Mouse (Mus musculus): ENCODE measurements around the gene Nedd9. TPM values are rescaled to one million over a fixed set of nuclear protein-coding genes. Genes with fewer than 3 reads are reported as not detected.

Nedd9 gene
- total RNA-seq, 4 experiments from 2014 or later = 12.4 to 24.6 (median 17.0) TPM

DNA sequence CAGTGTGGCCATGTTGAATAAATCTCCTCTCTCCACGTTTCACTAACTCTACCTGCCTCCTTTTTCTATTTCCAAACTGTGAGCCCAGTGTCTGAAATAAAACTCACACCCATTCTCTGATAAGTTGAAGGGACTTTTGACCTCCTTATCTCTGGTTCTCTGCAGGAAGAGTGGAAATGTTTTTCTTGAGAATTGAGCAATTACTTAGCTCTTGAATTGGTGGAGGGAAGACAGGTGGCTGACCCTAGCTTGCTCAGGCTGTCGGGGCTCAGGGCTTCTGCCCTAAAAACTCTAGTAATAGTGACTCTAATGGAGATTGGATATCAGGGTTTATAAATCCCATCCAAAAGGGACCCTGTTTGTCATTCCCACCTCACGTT, 143.3 kb downstream of the Nedd9 start:
- no peak for DNase-seq (ENCODE audit: low spot score)

DNA sequence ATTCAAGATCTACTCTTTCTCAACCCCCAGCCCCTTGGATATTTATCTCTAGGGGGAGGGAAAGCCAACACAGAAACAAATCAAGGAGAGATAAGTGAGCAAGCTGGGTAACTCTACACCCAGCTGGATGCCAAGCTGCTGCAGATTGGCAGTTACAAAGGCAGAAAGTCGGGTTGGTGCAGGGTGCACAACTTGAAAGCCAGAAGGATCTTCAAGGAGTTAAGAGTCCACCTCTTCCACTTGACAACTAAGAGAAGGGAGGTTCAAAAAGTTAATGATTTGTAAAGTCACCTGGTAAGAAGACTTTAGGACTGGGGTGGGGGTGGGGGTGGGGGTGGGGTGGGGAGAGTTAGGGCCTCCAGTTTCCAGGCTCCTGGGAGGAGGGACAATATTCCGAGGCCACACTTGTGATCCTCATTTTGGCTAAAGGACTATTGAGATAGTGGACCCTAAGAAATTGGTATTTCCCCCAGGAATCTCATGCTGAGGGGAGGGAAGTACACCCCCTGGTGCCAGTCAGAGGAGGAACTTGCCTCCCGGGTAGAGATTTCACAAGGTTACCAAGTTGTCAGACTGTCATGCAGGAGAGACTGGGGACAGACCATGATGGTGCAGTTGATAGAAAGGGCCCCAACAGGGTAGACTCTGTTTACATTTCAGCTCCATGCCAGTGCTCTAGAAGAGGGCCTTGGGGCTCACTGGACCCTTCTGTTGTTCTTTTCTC, 143.8 kb downstream of the Nedd9 start:
- no peak for DNase-seq (ENCODE audit: low spot score)

DNA sequence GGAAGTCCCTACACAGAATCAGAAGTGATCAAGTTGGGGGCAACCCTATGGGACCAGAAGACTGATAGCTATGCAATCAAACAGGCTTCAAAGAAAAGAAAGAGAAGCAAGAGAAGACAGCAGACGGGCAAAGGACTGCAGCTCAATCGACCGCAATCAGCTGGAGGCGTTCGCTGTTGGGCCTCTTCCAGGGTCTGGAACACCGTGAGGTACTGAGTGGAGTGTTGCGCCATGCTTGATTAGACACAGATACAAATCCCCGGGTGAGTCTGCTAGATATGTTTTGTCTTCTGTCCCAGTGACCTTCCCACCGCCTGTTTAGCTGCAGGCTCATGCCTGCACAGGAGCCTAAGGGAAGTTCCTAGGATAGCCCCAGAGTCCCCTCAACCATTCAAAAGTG, 145.7 kb downstream of the Nedd9 start:
- no peak for DNase-seq (ENCODE audit: low spot score)

DNA sequence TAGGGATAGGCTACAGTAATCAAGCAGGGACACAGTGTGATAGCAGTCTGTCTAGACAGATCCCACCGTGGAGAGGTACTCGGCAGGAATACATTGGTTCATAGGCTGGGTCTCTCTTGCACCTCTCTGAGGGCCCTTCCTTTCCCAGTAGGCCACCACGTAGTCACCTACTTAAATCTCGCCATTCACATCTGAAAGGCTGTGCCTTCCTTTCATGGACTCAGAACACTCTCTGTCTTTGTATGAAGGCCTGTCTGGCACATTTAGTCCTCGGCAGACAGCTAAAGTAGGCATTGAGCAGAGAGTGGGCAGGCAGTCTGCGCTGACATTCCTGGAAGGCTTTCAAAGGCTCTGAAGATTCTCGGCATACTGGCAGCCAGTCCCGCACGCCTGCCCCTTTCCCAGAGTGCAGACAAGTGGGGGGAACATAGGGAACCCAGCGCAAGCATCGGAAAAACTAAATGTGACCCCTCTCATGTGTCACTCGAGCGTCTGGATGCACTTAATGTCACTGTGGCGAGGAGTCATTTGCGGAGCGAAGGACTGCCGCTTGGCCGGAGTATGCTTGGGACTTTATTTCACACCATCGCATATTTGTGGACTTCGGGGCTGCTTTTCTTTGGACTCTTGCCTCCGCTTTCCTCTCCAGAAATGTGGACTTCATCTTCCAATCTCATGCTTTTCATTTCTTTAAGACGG, 147.4 kb downstream of the Nedd9 start:
- peak; percentile 71 for DNase-seq (ENCODE audit: low spot score)

DNA sequence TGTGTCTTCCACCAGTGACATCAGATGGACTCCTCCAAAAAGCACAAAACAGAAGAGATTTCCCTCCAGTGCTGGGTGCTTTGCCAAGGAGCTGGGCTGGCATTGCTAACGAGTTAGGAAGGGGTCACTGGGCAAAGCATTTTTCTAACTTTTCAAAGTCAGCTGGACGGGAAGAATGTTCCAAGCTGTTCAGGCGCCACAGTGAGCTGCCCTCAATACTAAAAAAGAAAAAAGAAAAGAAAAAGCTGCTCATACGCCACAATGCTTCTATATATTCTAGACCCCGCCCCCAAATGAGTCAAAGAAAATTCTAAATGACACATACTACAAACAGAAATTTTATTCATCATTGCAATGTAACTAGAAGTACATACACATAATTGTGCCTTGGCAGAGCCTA, 148.0 kb downstream of the Nedd9 start:
- no peak for DNase-seq (ENCODE audit: low spot score)

DNA sequence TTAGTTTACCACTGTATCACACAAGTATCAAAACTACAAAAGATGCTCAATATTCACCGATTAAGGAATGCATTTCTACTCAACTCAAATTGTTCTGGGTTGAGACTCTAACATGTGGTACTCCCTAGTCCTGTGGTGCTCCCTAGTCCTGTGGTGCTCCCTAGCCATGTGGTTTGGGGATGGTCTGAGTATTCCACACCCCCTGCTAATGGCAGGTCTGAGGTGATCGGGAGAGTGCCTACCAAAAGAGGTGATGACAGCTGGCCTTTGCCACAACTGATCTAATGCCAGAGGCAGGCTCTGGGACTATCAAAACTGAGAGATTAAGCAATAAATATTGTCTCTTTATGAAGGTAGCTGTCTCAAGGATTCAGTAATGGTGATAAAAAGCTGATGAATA, 149.8 kb downstream of the Nedd9 start:
- no peak for DNase-seq (ENCODE audit: low spot score)

DNA sequence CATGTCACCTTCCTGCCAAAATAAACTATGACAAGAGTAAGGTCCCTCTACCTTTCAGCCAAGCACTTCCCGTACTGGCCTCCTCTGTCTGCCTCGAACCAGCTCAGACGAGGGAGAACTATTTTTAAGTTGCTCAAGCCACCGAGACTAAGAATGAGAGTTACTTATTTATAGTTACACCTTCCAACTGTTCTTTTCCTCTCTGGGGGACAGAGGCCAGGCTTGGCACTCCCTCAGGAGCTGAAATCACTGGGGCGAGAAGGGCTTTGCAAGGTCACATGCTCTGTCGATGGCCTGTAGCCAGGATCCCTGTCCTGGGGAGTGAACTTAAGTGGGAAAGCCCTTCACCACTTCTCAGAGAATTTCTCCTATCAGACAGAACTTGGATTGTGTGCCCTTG, 150.9 kb downstream of the Nedd9 start:
- DNase-seq (ENCODE audit: low spot score) = peak; percentile 93

DNA sequence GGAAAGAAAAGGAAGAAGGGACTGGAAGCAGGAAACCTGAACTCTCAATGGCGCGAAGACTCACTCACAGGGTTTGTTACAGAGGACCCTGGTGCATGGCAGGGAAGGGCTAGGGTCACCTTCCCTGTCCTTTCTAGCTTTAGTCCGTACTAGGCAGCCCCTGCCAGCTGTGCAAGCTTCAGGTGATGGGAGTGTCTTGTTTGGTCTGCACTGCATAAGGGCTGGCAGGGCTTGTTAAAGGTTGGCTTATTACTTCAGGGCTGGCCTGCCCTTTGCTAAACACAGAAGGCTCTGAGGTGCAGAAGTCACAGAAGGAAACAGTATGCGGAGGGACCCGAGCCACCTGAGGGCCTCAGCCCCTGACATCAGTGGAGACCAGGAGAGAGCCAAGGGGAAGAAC, 151.4 kb downstream of the Nedd9 start:
- DNase-seq (ENCODE audit: low spot score) = no peak

DNA sequence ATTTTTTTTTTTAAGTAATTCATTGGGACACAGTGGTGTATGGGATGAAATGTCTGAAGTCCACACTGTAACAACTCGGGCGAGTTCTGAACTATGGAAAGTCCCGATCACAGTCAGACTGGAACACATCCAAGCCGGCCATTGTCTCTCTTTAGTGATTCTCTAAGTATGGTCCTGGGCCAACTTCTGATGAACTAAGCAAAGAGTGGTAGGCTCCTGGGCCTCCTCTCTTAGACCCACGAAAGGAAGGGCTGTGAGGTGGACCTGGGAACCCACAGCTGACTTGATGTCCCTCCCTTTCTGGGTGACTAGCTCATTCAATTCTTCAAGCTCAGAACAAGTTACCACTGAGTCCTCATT, 152.5 kb downstream of the Nedd9 start:
- peak; percentile 79 for DNase-seq (ENCODE audit: low spot score)

DNA sequence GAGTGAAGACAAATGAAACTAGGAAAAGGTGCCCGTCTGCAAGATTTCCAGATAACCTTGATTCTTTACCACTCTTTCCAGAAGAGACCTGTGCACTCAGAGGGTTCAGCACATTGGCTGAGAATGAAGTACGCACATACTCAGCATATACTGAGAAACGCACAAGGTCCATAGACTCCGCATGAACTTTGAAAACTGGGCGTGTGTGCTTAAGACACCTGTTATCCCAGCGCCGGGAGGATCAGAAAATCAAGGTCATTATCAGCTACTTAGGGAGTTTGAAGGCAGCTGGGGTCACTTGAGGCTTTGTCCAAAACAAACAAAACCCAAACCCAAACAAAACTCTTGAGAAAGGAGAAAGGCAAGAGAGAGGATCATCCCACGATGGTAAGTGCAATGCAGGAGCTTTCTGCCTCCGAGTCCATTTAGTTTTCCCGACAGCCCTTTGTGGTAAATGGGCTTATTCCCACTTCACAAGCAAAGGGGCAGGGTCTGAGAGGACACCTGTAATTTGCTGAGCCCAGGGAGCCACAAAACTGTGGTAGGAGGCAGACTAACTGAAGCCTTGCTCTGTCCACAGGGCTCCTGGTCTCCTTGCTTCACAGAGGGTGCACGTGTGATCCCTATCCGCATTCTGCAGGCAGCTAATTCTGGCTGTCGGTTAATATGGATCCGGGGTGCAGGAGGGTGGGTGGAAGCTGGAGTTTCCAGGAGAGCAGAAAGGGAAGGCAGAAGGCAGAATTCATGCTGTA, 153.1 kb downstream of the Nedd9 start:
- no peak for DNase-seq (ENCODE audit: low spot score)

DNA sequence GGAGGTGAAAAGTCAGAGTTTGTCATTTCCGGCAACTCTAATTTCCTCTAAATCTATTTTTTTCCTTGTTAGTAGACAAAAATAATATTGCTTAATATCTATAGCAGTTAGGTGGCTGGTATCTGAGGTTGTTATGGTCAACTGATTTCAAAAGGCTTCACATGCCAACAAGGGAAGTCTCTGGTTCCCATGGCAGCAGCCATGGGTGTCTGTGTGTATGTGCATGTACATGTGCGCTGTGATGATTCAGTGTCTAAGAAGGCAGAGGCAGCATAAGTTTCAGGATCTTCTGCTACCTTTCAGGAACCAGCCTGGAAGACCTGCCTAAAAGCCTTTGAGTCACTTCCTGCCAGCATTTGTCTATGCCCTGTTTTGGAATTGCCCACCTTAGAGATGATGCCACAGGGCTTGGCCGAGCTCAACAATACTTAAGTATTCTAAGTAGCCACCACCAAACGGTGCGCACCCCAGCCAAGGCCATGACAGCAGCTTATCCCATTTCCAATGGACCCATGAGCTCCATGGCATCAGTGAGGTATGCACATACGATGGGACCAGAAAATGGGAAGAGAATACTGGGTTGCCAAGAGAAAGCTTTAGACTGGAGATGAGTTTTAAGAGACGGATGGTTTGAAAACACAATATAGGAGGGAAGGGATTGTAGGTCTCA, 155.4 kb downstream of the Nedd9 start:
- no peak for DNase-seq (ENCODE audit: low spot score)

DNA sequence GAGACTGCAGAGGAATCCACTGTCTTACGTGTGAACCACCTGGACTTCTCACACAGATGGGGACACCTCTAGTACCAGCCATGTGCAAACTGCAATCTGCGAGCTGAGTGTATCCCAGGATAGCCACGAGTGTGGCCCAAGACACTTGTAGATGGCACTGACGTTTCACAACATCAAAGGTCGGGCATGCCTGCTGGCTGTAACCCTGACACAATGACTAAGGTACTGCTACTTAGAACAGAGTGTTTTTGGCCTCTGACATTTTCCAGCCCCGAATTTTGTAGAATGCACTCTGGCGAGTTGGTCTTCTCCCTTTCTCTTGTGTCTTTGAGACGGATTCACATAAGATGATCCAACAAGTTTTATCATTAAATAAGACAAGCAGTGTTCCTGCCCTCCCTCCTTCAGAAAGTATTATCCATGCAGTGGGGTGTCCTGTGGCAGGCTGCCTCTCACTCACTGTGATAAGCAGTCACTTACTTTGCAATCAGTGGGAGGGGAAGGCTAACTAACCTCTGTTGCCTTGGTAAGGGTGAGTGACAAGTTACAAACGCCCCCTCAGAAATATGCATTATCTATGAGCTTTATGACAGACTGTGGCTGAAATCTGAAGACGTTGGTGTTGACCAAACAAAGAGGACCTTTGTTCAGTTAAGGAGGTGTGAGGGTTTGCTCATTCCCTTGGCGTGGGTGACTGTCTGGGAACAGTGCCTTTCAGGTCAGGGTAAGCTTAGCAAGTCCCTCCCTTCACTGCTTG, 156.4 kb downstream of the Nedd9 start:
- DNase-seq (ENCODE audit: low spot score) = no peak

DNA sequence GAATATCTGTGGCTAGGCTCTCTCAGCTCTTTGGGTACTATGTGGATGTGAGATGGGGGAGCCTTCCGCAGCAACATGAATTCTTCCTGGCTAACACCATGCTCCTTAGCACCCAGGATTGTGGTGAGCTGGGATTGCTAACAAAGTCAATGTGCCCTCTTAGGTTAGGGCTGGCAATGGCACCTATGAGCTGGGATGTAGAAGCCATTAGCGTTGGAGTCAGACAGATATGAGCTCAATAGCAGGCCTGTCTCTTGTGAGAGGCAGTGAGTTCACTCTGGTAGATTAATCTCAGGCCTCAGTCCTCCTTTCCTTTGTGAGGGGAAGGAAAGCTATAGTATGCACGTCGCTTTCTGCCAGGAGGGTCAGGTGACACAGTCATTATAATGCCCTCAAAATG, 157.1 kb downstream of the Nedd9 start:
- no peak for DNase-seq (ENCODE audit: low spot score)

DNA sequence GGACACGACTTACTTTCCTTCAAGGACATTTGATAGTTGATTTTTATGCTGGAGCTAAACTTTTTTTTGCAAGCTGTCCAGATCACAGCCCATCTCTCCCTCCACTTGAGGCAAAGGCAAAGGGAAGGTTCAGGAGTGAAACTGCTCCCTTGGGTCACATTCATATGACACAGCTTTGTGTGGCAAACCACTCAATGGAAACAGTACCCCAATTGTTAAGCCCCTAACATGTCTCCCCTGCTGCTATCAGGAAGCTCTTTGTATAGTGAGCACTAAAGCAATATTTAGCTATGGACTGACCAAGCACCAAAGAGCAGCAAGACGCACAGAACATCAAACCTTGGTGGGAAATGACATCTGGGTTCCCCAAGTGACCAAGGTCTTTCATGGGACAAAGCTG, 158.7 kb downstream of the Nedd9 start:
- no peak for DNase-seq (ENCODE audit: low spot score)

DNA sequence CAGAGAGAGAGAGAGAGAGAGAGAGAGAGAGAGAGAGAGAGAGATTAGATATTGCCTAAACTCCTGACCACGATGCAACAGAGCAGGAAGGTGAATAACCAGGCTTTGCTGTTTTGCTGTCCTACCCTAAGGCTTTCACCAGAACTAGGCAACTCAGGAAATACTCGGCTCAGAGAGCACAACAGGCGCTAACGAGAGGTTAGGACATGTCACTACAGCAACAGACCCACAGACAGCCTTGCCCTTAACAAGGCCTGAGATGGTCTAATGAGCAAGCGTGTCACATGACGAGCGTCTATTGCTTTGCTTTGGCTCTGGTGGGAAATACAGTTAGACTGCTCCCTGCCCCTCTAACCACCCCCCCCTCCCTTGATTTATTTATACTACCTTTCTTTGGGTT, 159.6 kb downstream of the Nedd9 start:
- no peak for DNase-seq (ENCODE audit: low spot score)

DNA sequence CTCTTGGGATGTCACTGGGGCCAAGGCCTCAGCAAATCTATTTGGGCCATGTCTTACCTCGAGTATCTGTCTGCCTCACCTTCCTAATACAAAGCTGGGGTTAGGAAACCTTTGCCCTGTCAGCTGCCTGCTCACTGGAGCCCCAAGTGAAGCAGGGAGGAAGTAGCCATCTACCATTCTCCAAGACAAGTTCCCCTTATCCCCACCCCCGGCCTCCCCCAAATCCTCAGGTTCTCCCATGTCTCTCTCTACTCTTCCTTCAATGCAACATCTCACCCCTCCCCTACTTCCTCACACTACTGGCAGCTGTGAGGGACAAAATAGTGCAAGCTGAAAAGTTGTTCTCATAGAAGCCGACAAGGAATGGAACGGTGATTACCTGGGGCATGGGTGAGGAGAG, 161.0 kb downstream of the Nedd9 start:
- no peak for DNase-seq (ENCODE audit: low spot score)

DNA sequence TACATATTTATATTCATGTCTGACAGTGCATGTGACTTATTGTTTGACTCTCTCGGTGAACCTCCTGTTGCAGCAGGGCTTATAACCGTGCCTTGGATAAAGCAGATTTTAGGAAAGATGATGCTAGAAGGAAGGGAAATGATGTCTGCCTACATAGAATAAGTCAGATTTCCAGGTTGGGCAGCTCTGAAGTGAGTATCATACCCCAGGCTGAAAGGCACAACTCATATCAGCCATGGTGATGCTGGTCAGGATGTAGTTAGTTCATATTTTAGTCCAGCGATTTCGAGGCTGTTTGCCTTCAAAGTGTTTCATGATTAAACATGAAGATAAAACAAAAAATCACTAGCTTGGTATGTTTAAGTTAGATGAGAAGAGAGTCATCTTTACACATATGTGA, 161.8 kb downstream of the Nedd9 start:
- DNase-seq (ENCODE audit: low spot score) = no peak

DNA sequence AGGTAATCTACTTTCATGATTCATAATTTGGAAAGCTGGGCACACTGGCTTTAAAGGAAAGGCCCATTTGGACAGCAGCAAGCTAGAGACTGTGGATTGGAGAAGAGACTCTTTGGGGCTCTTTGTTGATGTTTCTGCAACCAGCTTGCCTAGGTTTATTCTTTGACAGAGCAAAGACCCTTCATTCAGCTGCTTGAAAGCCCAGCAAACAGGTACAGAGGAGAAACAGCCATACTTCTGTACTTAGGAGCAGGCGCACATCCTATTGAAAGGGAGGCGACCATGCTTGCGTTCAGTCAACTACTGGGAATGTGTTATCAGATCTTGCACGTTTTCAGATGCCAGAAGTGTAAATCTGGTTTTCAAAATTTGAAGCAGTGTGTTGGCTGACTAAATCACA, 162.5 kb downstream of the Nedd9 start:
- no peak for DNase-seq (ENCODE audit: low spot score)

DNA sequence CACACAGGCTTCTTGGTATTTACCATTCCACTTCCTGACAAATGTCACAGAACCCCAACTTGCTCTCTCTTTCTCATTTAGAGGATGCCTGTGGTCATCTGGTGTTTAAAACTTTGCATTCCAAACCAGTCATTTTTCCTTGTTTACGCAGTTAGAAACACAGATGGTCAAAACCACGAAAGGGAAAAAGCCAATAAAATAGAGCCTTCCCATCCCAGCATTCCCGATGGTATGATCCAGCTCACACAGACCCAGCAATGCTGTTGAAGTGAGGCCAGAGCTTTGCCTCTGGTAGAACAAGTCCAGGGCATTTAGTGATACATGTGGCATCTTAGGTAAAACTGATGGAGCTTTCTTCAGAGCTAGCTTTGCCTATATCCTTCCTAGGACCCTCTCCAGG, 165.7 kb downstream of the Nedd9 start:
- no peak for DNase-seq (ENCODE audit: low spot score)

DNA sequence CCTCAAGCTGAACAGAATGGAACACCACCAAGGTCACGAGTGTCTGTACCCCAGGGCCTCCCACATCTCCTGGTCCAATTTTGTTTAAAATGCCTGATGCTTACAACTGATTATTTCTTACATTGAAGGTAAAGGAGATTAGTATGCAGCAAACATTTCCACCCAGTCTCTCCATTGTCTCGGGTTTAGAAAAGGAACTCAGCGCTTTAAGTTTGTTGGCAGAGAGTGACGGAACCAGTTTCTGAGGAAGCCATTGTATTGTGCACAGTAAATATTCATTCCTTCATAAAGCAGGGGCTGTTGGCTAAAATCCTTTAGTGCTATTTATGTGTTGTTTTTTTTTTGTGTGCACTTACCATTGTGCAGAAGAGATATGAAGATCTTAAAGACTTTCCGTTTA, 166.4 kb downstream of the Nedd9 start:
- no peak for DNase-seq (ENCODE audit: low spot score)

DNA sequence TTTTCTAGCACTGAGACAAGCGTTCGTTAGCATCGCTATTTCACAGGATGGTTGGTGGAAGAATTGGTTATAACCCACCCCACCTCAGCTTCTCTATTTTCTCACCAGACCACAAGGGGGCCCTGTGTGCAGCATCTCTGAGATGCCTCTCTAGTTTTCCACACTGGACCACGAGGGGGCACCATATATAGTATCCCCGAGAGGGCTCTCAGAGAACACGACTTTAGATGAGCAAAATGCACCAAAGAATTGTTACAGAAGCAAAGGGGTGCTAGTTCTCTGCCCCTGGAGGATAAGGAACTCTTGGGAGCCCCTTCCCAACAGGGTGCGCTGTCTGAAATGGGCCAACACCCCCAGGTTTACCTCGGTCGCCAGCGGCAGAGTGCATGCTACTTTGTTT, 184.4 kb downstream of the Nedd9 start:
- peak; percentile 89 for DNase-seq (ENCODE audit: low spot score)

DNA sequence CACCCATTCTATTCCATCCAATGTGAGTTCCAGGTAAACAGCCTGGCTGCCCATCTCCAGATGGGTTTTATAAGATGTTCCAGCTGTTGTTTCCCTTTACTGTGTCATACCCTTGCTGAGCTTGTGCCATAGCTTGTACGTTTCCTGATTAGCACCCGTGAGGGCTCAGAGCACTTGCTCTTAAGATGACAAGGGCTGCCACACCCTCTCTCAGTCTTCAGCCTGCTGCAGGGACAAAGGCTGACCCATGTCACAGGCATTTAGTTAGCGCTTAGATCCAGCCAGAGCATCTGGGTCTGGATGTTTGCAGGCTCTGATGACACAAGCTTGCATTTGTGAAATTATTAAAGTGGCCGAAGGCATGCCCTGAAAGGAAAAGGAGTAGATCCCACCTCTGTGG, 187.1 kb downstream of the Nedd9 start:
- DNase-seq (ENCODE audit: low spot score) = no peak
